Mouse (Mus musculus): ENCODE measurements around the gene Gm45837.
A peak's percentile ranks its signal among the peaks of the same experiment; 100 is the strongest.

The Gm45837 gene

DNA sequence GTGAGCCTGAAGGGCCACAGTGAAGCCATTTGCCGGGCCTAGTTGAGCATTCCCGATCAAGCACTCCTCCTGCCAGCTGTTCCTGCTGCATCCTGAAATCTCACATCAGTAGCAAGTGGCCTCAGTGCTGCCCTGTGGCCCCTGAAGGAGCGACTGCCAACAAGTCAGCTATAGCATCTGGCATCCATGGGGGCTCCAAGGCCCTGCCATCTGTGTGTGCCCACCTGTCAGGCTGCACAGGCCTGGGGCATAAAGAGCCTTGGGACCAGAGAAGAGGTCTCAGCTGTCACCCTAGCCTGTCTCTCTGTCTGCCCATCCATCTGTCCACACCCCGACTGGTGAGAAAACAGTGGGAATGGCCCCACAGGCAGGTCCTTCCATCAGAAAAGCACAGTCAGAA, 54.2 kb downstream of the Gm45837 start:
- DNase-seq (ENCODE audit: low read depth, low spot score), result no peak

DNA sequence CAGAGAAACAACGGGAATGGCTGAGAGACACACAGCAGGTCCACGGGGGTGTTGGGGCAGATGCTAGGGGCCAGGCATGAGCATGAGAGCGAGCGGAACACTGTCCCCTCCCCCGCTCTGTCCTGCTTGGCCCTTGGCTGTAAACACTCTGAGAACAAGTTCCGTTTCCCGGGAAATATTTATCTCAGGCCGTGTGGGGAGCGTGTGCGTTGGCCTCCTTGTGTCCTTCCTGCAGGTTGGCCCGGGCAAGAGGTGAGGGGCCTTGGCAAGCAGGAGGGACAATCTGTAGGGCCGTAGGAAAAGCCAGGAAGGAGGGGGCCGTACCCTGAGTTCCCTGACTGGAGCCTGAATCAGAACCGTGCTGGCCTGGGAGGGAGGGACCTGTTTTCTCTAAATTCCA, 54.7 kb downstream of the Gm45837 start:
- no peak for DNase-seq (ENCODE audit: low read depth, low spot score)

DNA sequence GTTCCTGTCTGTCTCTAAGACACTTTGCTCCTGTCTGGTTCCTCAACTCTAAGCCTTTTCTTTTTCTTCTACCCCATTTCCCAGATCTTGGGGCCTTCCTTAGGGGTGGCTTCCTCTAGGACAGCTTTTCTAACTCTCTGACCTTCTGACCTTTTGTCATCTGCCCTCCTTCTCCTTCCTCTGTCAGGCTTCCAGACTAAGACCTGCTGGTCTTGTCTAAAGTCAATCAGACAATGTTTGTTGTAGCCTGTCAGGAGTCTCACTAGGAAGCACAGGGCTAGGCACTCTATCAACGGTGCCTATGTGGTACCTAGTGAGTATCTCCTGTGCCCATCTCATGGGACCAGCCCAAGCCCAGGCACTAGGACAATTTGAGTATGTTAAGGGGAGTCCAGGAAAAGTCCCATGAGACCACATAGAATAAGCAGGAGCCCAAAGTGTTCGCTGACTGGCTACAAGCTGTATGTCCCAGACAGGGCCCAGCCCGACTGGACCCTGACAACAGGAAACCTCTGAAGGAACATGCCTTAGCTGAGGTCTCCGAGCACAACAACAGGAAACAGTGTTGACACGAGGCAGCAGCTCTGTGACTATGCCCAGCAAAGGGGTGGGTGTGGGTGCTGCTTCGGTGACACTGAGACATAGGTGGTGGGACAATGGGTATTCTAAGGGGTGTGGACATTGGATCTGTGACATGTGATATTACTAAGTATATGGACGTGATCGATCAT, 55.3 kb downstream of the Gm45837 start:
- DNase-seq (ENCODE audit: low read depth, low spot score), result no peak

DNA sequence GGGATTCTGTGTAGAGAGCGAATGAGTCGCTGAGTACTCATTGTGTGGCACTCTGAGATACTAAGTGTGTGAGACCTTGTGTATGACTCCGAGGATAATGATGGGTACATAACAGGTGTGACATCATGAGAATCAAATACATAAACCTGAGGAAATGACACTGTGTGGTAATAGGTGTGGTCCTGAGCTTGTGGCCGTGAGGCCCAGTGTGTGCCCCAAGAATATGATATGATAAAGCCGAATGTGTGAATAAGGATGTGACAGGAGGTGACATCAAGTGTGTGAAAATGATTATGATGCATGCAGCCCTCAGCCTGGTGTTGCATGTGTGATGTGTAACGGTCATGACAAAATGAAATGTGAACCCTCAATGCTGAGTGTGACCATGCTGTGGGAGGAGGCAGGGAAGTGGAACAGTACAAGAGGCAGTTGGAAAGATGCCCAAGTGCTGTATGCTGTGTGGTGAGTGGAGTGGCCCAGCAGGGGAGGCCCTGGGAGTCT, 55.9 kb downstream of the Gm45837 start:
- no peak for DNase-seq (ENCODE audit: low read depth, low spot score)

DNA sequence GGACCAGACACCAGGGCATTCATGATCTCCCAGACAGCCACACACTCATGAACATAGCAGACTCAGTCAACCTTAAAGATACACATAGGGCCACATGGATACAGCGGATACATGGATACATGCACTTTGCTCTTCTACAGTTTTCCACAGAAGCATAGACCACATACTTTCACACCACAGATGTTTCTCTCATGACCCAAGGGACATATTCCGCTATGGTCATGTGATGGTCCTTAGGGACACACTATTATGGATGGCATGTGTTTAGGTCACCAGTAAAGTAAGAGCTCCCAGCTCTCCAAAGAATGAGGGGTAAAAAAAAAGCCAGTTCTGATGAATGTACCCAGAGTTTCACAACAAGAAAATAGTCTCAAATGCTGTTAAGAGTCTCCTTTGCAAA, 60.7 kb downstream of the Gm45837 start:
- DNase-seq (ENCODE audit: low read depth, low spot score), result no peak

DNA sequence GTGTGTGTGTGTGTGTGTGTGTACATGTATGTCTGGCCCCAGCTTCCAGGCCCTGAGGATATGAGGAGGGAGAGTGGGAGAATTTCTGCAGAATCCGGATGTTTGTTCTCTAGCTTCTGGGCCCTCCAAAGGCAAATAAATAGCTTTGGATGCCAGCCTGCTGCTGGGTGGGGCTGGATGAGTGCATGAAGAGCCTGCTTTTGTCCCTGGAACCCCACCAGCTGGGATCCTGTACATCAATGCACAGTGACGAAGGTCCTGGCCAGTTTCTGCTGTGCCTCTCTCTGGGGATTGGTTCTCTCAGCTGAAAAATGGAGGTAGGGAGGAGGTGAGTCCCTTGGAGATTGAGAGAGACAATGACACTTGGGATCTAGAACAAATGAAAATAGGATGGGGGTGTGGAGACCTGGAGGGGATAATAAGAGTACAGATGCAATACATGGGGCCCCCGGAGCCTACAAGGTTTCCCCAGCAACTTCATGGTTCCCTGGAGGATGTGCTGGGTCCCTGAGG, 61.3 kb downstream of the Gm45837 start:
- DNase-seq (ENCODE audit: low read depth, low spot score), result no peak

DNA sequence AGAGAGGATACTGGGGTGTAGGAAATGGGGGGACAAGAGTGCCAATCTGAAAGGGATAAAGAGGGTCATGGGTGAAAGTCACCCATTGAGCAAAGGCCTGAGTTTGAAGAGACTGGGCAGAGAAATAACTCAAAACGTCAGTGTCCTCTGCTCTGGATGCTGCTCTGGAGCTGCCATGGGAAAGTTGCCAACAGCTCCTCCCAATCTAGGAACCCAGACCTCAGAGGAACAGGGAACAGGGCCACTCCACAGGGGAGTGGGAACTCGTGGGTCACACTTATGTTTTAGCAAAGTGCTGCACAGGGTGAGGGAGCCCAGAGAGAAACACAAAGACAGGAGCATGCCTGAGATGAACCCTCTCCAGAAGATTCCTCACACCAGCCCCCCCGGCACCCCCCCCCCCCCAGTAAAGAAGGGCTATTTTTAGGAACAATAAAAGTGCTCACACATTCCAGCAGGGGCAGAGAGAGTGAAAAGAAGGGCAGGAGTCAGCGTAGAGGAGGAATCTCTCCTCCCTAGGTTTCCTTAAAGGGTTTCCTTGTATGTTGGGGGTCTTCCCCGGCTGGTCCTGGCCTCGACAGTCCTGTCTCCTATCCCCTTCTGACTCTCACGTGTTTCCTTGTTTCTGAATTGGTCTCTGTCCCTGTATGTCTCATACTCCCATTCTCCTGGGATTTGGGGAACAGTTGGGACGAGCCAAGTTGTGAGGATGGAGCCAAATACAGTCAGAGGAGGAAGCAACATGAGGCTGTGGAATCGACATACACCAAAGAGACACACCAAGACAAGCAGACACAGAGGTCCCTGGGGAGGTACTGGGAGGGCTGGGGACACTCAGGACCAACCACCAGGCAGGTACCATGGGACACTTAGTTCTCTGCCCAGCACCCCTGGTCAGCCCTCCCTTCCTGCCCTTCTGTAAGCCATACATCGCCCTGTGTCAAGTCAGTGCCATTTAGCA, 62.2 kb downstream of the Gm45837 start:
- no peak for DNase-seq (ENCODE audit: low read depth, low spot score)

DNA sequence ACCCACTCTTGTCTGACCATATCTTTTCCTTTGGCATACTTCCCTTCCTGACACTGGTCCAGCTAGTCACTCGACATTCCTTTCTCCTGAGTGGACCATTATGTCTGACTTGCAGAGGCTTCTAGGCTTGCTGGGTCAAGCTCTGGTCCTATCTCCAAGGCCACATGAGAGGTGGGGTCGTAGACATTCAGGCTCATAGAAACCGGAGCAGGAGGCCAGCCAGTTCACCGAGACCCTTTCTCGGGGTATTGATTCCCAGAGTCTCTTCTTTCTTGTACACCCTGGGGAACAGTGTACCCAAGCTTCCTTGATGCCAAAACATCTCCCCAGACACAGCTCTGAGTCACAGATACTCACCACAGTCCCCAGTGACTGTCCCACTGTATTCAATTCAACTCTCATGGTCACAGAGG, 63.7 kb downstream of the Gm45837 start:
- no peak for DNase-seq (ENCODE audit: low read depth, low spot score)

DNA sequence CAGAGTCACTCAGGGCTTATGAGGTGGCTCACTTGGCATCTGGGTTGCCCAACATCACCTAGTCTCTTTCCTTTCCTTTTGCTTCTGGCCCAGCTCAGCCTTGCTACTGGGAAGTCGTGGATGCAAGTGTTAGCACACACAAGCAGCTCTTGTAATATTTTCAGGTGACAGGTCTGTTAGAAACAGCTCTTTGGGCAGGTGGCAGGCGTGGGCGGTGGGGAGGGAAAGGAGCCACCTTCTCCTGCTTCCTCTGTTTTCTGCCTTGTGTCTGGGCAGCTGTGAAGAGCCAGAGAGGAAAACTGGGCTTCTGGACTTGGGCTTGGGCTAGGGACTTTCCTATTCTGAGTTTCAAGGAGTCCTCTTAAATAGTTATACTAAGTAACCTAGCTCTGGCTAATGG, 65.3 kb downstream of the Gm45837 start:
- DNase-seq (ENCODE audit: low read depth, low spot score), result no peak

DNA sequence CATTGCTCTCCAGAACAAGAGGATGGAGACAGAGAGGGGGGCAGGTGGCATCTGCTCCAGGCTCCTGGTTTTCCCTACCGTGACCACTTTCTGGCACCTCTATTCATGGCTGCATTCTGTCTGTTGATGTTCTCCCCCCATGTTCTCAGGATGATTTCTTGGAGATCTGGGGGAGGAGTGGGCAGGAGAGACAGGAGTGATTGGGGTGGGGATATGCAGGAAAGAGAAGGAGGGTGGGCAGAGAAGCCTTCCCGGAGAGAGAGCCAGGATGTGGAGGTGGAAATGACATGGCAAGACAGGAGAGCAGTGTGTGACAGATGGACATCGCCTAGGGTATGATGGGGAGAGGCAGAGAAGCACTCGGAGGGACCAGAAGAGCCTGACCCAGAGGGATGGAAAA, 65.8 kb downstream of the Gm45837 start:
- no peak for DNase-seq (ENCODE audit: low read depth, low spot score)

DNA sequence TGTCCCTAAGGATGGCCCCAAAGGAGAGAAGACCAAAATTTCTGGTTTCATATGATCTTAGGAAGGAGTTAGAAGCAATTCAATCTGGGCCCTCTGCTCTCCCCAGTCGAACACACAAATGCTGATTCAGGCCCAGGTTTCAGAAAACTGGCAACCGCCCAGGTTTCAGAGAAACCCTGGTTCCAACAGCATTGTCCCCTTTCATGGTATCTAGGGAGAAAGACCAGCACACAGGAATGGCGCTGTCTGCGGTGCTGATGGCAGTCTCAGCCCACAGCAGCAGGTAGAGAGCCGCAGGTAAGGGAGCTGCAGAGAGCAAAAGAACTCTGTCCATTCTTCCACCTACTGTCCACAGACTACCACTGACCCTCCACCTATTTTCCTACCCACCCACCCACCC, 66.5 kb downstream of the Gm45837 start:
- DNase-seq (ENCODE audit: low read depth, low spot score), result peak; percentile 40

DNA sequence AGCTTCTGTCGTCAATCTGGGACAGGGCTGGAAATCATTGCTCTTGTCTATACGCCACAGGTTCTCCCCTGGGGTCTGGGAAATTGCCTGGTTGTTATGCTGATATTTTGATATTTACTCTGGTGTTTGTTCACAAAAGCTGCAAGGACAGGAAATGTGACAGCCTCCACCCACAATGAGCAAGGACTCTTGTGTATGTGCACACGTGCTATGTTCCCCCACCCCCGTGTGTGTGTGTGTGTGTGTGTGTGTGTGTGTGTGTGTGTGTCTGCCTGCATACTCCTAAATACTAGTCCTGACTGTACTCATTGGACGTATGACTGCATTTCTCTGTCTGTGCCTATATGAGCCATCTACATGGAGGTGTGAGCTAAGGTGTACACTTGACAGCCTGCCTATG, 67.4 kb downstream of the Gm45837 start:
- peak; percentile 44 for DNase-seq (ENCODE audit: low read depth, low spot score)

DNA sequence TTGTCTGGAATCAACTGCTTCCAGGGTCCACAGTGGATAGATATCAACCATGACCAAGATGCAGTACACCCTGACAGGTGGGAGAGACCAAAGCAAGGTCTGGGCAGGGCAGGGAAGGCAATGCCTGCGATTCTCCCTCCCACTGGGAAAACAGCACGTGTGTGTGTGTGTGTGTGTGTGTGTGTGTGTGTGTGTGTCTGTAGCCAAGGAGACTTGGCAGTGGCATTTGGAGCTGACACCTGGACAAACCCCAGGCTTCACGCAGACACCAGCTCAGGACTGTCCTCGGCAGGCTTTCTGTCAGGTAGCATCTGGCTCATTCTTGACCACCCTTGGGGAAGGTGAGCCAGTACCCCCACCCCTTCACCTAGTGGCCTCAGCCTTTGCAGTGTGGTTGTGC, 69.2 kb downstream of the Gm45837 start:
- DNase-seq (ENCODE audit: low read depth, low spot score), result no peak

DNA sequence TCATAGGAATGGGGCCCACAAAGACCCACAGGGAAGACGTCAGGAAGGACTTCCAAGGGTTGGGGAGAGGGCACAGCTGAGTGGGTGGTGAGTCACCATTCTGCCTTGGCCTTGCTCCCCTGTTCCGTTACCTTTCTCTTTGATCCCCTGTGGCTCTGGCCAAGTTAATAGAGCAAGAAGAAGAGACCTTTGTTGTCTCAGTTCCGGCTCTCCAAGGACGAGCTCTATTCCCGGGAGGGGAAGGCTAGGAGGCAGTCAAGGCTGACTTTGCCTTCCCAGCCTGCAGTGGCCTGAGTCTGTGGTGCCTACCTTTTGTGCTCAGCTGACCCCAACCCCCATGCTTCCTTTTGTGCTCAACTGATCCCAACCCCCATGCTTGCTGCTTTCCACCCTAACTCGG, 70.0 kb downstream of the Gm45837 start:
- peak; percentile 41 for DNase-seq (ENCODE audit: low read depth, low spot score)

DNA sequence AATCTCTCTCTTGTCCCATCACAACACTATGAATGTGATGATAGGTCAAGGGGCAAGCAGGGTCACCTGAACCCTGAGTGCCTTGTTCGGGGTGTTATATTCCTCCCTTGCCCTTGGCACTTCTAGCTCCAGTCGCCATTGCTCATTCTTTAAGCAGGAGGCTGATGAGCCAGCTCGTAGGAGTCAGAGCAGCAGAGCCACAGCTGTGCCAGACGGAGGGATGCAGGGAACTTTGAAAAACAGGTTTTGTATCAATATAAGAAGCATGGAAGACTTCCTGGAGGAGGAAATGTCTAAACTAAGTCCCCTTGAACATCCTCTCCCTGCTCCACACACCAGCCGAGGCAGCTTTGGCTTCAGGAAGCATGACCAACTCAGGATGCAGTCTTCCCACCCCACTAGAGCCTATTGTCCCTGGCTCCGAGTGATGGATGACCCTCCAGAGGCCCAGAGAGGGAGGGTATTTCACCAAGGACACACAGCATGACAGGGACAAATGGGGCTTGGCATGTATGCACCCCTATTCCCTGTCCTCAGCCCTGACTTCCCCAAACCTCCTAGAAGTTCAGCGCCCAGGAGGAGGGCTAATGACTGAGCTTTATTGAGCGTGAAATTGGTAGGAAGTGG, 71.3 kb downstream of the Gm45837 start:
- no peak for DNase-seq (ENCODE audit: low read depth, low spot score)

DNA sequence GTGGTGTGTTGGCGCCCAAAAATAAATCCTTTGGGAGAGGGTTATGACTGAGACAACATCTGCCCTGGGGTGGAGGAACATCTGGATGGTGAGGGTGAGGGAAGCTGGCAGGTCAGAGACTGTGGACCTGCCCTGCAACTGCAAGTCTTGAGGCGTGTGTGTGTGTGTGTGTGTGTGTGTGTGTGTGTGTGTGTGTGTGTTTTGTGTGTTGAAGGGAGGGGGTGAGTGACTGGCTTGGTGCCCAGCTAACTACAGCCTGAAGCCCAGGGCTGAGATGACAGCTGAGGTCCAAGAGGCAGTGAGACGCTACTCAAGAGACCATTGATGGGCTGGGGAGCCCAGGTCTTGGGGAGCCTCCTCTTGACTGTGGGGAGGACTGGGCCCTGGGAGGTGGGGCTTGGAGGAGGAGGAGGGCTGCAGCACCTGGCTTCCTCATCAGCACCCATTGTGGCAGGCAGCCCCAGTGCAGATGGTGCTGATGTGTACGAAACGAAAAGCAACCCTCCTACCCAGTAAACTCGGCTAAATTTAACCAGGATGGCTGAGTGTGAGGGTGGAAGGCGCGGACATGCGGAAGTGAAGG, 71.9 kb downstream of the Gm45837 start:
- DNase-seq (ENCODE audit: low read depth, low spot score), result no peak

DNA sequence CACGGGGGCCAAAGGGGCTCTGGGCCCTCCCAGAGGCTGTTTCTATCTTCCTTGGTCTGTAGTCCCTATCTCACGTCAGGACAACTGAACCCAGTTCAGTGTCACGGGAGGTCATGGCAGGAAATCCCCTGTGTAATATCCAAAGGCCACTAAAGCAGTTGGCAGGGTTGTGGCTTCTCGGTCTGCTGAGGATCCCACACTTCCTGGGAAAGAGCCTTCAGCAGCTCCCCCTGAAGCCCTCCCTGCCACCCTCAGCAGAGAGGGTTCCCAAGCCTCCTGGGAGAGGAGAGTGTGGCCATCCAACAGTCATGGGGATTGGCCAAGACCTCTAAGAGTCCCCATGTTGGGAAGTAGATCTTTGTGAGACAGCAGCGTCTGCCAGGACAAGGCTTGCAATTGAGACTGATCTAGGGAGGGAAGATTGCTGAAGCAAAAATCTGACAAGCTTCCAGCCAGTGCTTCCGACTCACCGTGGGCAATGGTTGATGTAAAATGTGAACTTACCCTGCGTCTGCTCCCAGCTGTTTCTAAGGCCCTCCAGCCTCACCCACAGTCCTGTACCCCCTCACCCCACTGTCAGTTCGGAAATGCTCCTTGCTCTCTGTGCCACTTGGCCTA, 72.9 kb downstream of the Gm45837 start:
- no peak for DNase-seq (ENCODE audit: low read depth, low spot score)

DNA sequence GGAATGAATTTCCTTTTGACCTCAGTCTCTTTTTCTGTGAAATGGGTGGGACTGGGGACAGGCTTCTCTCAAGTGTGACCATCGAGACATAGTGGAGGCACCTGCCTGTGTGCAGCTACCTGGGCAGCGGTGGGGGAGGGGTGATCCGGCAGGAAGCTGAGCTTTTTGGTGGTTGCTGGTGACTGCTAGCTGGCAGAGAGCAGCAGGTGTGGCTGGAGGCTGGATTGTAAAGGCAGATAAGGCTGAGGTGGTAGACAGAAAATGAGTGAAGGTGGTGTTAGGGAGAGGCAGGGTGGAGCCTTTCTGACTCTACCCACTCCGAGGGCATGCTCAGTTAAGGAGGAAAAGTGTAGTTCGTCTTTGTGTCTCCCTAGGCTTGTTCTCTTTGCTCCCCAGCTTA, 76.4 kb downstream of the Gm45837 start:
- no peak for DNase-seq (ENCODE audit: low read depth, low spot score)

DNA sequence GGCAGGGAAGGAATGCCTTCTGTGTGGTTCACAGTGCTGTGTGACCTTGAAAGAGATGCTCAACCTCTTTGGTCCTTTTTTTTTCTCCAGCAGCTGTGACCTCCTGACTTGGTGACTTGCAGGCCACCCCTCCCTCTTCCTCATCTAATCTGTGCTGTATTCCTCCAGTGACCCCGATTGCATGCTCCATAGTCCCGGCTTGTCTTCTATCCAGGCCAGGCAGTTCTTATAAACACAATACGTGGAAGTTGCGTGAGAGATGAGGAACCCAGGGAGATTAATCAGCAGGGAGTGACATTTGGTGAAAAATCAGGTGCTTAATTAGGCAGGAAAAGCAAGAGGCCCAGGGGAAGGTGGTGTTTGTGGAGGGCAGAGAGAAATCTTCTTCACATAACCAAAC, 80.3 kb downstream of the Gm45837 start:
- DNase-seq (ENCODE audit: low read depth, low spot score), result no peak

DNA sequence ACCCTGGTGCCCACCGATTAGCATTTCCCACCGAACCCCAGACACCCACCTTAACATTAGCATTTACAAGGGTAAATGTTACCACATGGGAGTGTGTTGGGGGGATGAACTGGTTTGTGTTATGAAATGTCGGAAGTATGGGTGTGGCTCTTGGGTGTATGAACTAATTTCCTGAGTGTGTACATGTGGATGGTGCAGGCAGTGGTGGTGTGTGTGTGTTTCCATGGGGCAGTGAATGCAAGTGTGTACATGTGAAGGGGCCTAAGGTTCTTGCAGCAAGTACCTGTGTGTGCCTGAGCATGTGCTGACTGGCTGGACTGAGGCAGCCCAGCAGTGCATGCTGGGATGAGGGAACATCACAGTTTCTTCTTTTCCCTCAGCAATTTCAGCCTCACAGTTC, 87.7 kb downstream of the Gm45837 start:
- DNase-seq (ENCODE audit: low read depth, low spot score), result no peak

DNA sequence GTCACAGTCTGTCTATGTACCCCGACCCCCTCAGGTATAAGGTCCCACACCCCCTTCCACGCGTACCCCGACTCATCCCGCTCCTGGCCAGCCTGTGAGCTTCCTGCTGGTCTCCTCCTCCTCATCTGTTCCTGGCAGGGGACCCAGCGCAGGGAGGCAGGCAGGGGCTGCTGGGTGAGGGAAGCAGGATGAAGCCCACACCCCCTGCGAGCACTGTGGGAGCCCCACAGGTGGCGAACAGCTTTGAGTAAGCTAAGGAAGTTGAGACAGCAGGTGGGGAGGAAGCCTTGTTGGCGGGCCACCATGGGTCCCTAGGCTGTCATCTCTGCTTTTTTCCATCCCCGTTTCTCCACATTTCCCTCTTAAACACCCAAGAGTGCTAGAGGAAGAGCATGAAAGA, 88.6 kb downstream of the Gm45837 start:
- DNase-seq (ENCODE audit: low read depth, low spot score), result no peak

Measured in R1 (cell line).